10 mouse cellular contexts compared by ENCODE assay signal in genomic region chr6:136244895-136245294, GRCm38 (mm10).
"Had no signal": no experiment of that assay in that cellular context is flagged by ENCODE, and none has a peak within 500 bp of the region (broad histone marks: within the 10 kb centered on the region; RNA-seq: fewer than 3 reads in every experiment).

No protein-coding gene starts in this region.

- DNase-seq: kidney, adult 2 months; kidney, postnatal 25 days; left cerebral cortex, postnatal 4 days; liver, postnatal 0 days; lung, embryonic 14.5 days; retina, postnatal 1 day; right cerebral cortex, postnatal 4 days; thymus, adult 2 months; thymus, postnatal 14 days; thymus, postnatal 4 days had no signal
